Mouse (Mus musculus): Measurements from ENCODE around the gene Braf. TPM values are rescaled to one million over a fixed set of nuclear protein-coding genes. Genes with fewer than 3 reads are reported as not detected.

The Braf gene
- polyA plus RNA-seq, 1 experiment from 2014 or later: 16.1 TPM

GRCm38 (mm10) chr6:39680524-39680923 lies 44.7 kb downstream of the Braf start:
- Histone ChIP-seq H3K9me3 (ENCODE audit: control insufficient read depth, low read length) (no peaks in the 10 kb centered on the region), H3K9ac (ENCODE audit: low read length) (no peak overlapping the region), H3K27ac (ENCODE audit: low read length) (no peak overlapping the region), H3K36me3 (ENCODE audit: control insufficient read depth, insufficient read depth, low read length) (peaks cover 12% of the 10 kb centered on the region), H3K4me1 (replicated peaks; ENCODE audit: control insufficient read depth, insufficient read depth, low read length) (no peaks in the 10 kb centered on the region), H3K4me2 (ENCODE audit: low read depth, low read length) (no peak overlapping the region), H3K4me3 (ENCODE audit: low read length) (no peak overlapping the region), H3K27me3 (ENCODE audit: control insufficient read depth, insufficient read depth, low read depth, low read length) (no peaks in the 10 kb centered on the region)
- 64% methylated on average over 4 of the region's 4 CpGs for WGBS
- no peak for ATAC-seq (ENCODE audit: low read depth)

GRCm38 (mm10) chr6:39678241-39678640 lies 47.0 kb downstream of the Braf start:
- H3K27ac ChIP-seq (ENCODE audit: low read length): no peak overlapping the region
- no peaks in the 10 kb centered on the region for H3K27me3 ChIP-seq (ENCODE audit: control insufficient read depth, insufficient read depth, low read depth, low read length)
- no peak for ATAC-seq (ENCODE audit: low read depth)
- H3K36me3 ChIP-seq (ENCODE audit: control insufficient read depth, insufficient read depth, low read length): peaks cover 14% of the 10 kb centered on the region
- no peak overlapping the region for H3K9ac ChIP-seq (ENCODE audit: low read length)
- no peak overlapping the region for H3K4me3 ChIP-seq (ENCODE audit: low read length)
- H3K9me3 ChIP-seq (ENCODE audit: control insufficient read depth, low read length): no peaks in the 10 kb centered on the region
- H3K4me2 ChIP-seq (ENCODE audit: low read depth, low read length): no peak overlapping the region
- WGBS: 100% methylated on average over 1 of the region's 1 CpGs
- no peaks in the 10 kb centered on the region for H3K4me1 ChIP-seq (replicated peaks; ENCODE audit: control insufficient read depth, insufficient read depth, low read length)

- Histone ChIP-seq H3K27ac (ENCODE audit: low read length) (no peak overlapping the region), H3K4me2 (ENCODE audit: low read depth, low read length) (no peak overlapping the region), H3K36me3 (ENCODE audit: control insufficient read depth, insufficient read depth, low read length) (peaks cover 18% of the 10 kb centered on the region), H3K27me3 (ENCODE audit: control insufficient read depth, insufficient read depth, low read depth, low read length) (no peaks in the 10 kb centered on the region), H3K9ac (ENCODE audit: low read length) (no peak overlapping the region), H3K4me3 (ENCODE audit: low read length) (no peak overlapping the region), H3K9me3 (ENCODE audit: control insufficient read depth, low read length) (no peaks in the 10 kb centered on the region), H3K4me1 (replicated peaks; ENCODE audit: control insufficient read depth, insufficient read depth, low read length) (no peaks in the 10 kb centered on the region)
- 86% methylated on average over 7 of the region's 7 CpGs for WGBS
- no peak for ATAC-seq (ENCODE audit: low read depth)
Observed at GRCm38 (mm10) chr6:39675081-39675480, 50.2 kb downstream of the Braf start.

GRCm38 (mm10) chr6:39611296-39611695 lies 114.0 kb downstream of the Braf start:
- ATAC-seq (ENCODE audit: low read depth): no peak
- no peak overlapping the region for H3K4me2 ChIP-seq (ENCODE audit: low read depth, low read length)
- H3K9me3 ChIP-seq (ENCODE audit: control insufficient read depth, low read length): no peaks in the 10 kb centered on the region
- WGBS: 86% methylated on average over 2 of the region's 2 CpGs
- H3K4me3 ChIP-seq (ENCODE audit: low read length): no peak overlapping the region
- peaks cover 18% of the 10 kb centered on the region for H3K36me3 ChIP-seq (ENCODE audit: control insufficient read depth, insufficient read depth, low read length)
- H3K9ac ChIP-seq (ENCODE audit: low read length): no peak overlapping the region
- H3K27ac ChIP-seq (ENCODE audit: low read length): no peak overlapping the region
- H3K4me1 ChIP-seq (replicated peaks; ENCODE audit: control insufficient read depth, insufficient read depth, low read length): no peaks in the 10 kb centered on the region
- H3K27me3 ChIP-seq (ENCODE audit: control insufficient read depth, insufficient read depth, low read depth, low read length): no peaks in the 10 kb centered on the region

- peaks cover 15% of the 10 kb centered on the region for H3K36me3 ChIP-seq (ENCODE audit: control insufficient read depth, insufficient read depth, low read length)
- WGBS: 72% methylated on average over 2 of the region's 2 CpGs
Observed at GRCm38 (mm10) chr6:39610207-39610606, 115.1 kb downstream of the Braf start.

GRCm38 (mm10) chr6:39607365-39607764 lies 117.9 kb downstream of the Braf start:
- Histone ChIP-seq H3K4me2 (ENCODE audit: low read depth, low read length) (no peak overlapping the region), H3K9ac (ENCODE audit: low read length) (no peak overlapping the region), H3K36me3 (ENCODE audit: control insufficient read depth, insufficient read depth, low read length) (peaks cover 8% of the 10 kb centered on the region; the same call in 1 of the 2 replicates), H3K27ac (ENCODE audit: low read length) (no peak overlapping the region), H3K4me3 (ENCODE audit: low read length) (no peak overlapping the region), H3K9me3 (ENCODE audit: control insufficient read depth, low read length) (no peaks in the 10 kb centered on the region), H3K4me1 (replicated peaks; ENCODE audit: control insufficient read depth, insufficient read depth, low read length) (no peaks in the 10 kb centered on the region), H3K27me3 (ENCODE audit: control insufficient read depth, insufficient read depth, low read depth, low read length) (no peaks in the 10 kb centered on the region)
- 55% methylated on average over 5 of the region's 5 CpGs for WGBS
- no peak for ATAC-seq (ENCODE audit: low read depth)

More at GRCm38 (mm10) chr6:39610207-39610606, 115.1 kb downstream of the Braf start:
- Histone ChIP-seq H3K27ac (ENCODE audit: low read length) (no peak overlapping the region), H3K9ac (ENCODE audit: low read length) (no peak overlapping the region), H3K4me1 (replicated peaks; ENCODE audit: control insufficient read depth, insufficient read depth, low read length) (no peaks in the 10 kb centered on the region), H3K4me3 (ENCODE audit: low read length) (no peak overlapping the region), H3K27me3 (ENCODE audit: control insufficient read depth, insufficient read depth, low read depth, low read length) (no peaks in the 10 kb centered on the region), H3K4me2 (ENCODE audit: low read depth, low read length) (no peak overlapping the region), H3K9me3 (ENCODE audit: control insufficient read depth, low read length) (no peaks in the 10 kb centered on the region)
- ATAC-seq (ENCODE audit: low read depth): no peak

- H3K36me3 ChIP-seq (ENCODE audit: control insufficient read depth, insufficient read depth, low read length): peaks cover 8% of the 10 kb centered on the region; the same call in 1 of the 2 replicates
- no peaks in the 10 kb centered on the region for H3K4me1 ChIP-seq (replicated peaks; ENCODE audit: control insufficient read depth, insufficient read depth, low read length)
- 51% methylated on average over 3 of the region's 3 CpGs for WGBS
- no peak overlapping the region for H3K4me3 ChIP-seq (ENCODE audit: low read length)
- no peak overlapping the region for H3K9ac ChIP-seq (ENCODE audit: low read length)
- no peaks in the 10 kb centered on the region for H3K9me3 ChIP-seq (ENCODE audit: control insufficient read depth, low read length)
- H3K27ac ChIP-seq (ENCODE audit: low read length): no peak overlapping the region
- H3K27me3 ChIP-seq (ENCODE audit: control insufficient read depth, insufficient read depth, low read depth, low read length): no peaks in the 10 kb centered on the region
- no peak overlapping the region for H3K4me2 ChIP-seq (ENCODE audit: low read depth, low read length)
- no peak for ATAC-seq (ENCODE audit: low read depth)
Observed at GRCm38 (mm10) chr6:39606862-39607261, 118.4 kb downstream of the Braf start.

- Histone ChIP-seq H3K4me1 (replicated peaks; ENCODE audit: control insufficient read depth, insufficient read depth, low read length) (no peaks in the 10 kb centered on the region), H3K4me3 (ENCODE audit: low read length) (no peak overlapping the region), H3K4me2 (ENCODE audit: low read depth, low read length) (no peak overlapping the region), H3K36me3 (ENCODE audit: control insufficient read depth, insufficient read depth, low read length) (peaks cover 8% of the 10 kb centered on the region; the same call in 1 of the 2 replicates), H3K9ac (ENCODE audit: low read length) (no peak overlapping the region), H3K9me3 (ENCODE audit: control insufficient read depth, low read length) (no peaks in the 10 kb centered on the region), H3K27ac (ENCODE audit: low read length) (no peak overlapping the region), H3K27me3 (ENCODE audit: control insufficient read depth, insufficient read depth, low read depth, low read length) (no peaks in the 10 kb centered on the region)
- 54% methylated on average over 6 of the region's 6 CpGs for WGBS
- no peak for ATAC-seq (ENCODE audit: low read depth)
Observed at GRCm38 (mm10) chr6:39606056-39606455, 119.2 kb downstream of the Braf start.

- ATAC-seq (ENCODE audit: low read depth): no peak
Observed at GRCm38 (mm10) chr6:39604565-39604964, 120.7 kb downstream of the Braf start.

GRCm38 (mm10) chr6:39601828-39602227 lies 123.4 kb downstream of the Braf start:
- H3K27ac ChIP-seq (ENCODE audit: low read length): no peak overlapping the region
- H3K36me3 ChIP-seq (ENCODE audit: control insufficient read depth, insufficient read depth, low read length): peaks cover 27% of the 10 kb centered on the region
- no peaks in the 10 kb centered on the region for H3K9me3 ChIP-seq (ENCODE audit: control insufficient read depth, low read length)
- H3K4me1 ChIP-seq (replicated peaks; ENCODE audit: control insufficient read depth, insufficient read depth, low read length): no peaks in the 10 kb centered on the region
- 81% methylated on average over 3 of the region's 3 CpGs for WGBS
- no peak overlapping the region for H3K9ac ChIP-seq (ENCODE audit: low read length)
- no peaks in the 10 kb centered on the region for H3K27me3 ChIP-seq (ENCODE audit: control insufficient read depth, insufficient read depth, low read depth, low read length)
- no peak for ATAC-seq (ENCODE audit: low read depth)
- no peak overlapping the region for H3K4me2 ChIP-seq (ENCODE audit: low read depth, low read length)
- H3K4me3 ChIP-seq (ENCODE audit: low read length): no peak overlapping the region

More at GRCm38 (mm10) chr6:39604565-39604964, 120.7 kb downstream of the Braf start:
- H3K4me1 ChIP-seq (replicated peaks; ENCODE audit: control insufficient read depth, insufficient read depth, low read length): no peaks in the 10 kb centered on the region
- H3K4me2 ChIP-seq (ENCODE audit: low read depth, low read length): no peak overlapping the region
- no peak overlapping the region for H3K4me3 ChIP-seq (ENCODE audit: low read length)
- no peaks in the 10 kb centered on the region for H3K9me3 ChIP-seq (ENCODE audit: control insufficient read depth, low read length)
- no peak overlapping the region for H3K9ac ChIP-seq (ENCODE audit: low read length)
- peaks cover 17% of the 10 kb centered on the region for H3K36me3 ChIP-seq (ENCODE audit: control insufficient read depth, insufficient read depth, low read length)
- no peak overlapping the region for H3K27ac ChIP-seq (ENCODE audit: low read length)
- no peaks in the 10 kb centered on the region for H3K27me3 ChIP-seq (ENCODE audit: control insufficient read depth, insufficient read depth, low read depth, low read length)
- 68% methylated on average over 5 of the region's 5 CpGs for WGBS
